Mouse (Mus musculus) thymus, postnatal 10 days (tissue): ENCODE results near the gene Pih1d3.

Experiments used
- DNase-seq, 2 experiments: peaks; one replicate each; pipeline ENCODE4 v3.0.0; 2021; ENCODE audit warnings: low spot score in 2 of 2

The Pih1d3 gene

GRCm38 (mm10) chr1:31222564-31222963, at the start of gene Pih1d3, which contains the start of gene 4931428L18Rik:
Pih1d3 (plus strand) TSS chr1:31222838.
4931428L18Rik (minus strand) TSS chr1:31222684.
- no peak for DNase-seq

GRCm38 (mm10) chr1:31175401-31175800, 47.2 kb upstream of the Pih1d3 start:
- no peak for DNase-seq

- DNase-seq: no peak
Measured at GRCm38 (mm10) chr1:31176101-31176500, 46.5 kb upstream of the Pih1d3 start, which contains the start of gene Lgsn. Lgsn (plus strand) TSS chr1:31176401.

- DNase-seq: no peak
Measured at GRCm38 (mm10) chr1:31178264-31178663, 44.4 kb upstream of the Pih1d3 start.

- DNase-seq: no peak
Measured at GRCm38 (mm10) chr1:31190237-31190866, 32.3 kb upstream of the Pih1d3 start.

- DNase-seq: no peak
Measured at GRCm38 (mm10) chr1:31195633-31196032, 27.0 kb upstream of the Pih1d3 start.

- no peak for DNase-seq
Measured at GRCm38 (mm10) chr1:31196959-31197358, 25.7 kb upstream of the Pih1d3 start.

GRCm38 (mm10) chr1:31203771-31204170, 18.9 kb upstream of the Pih1d3 start:
- DNase-seq: no peak

- no peak for DNase-seq
Measured at GRCm38 (mm10) chr1:31205346-31205745, 17.3 kb upstream of the Pih1d3 start.

GRCm38 (mm10) chr1:31205770-31206169, 16.9 kb upstream of the Pih1d3 start:
- no peak for DNase-seq

GRCm38 (mm10) chr1:31210144-31210543, 12.5 kb upstream of the Pih1d3 start:
- peak in 1 of 2 experiments; percentile 28 for DNase-seq

GRCm38 (mm10) chr1:31214831-31215230, 7.8 kb upstream of the Pih1d3 start:
- no peak for DNase-seq

GRCm38 (mm10) chr1:31220599-31221250, 1.9 kb upstream of the Pih1d3 start:
- DNase-seq: no peak

- no peak for DNase-seq
Measured at GRCm38 (mm10) chr1:31233319-31234036, 10.8 kb downstream of the Pih1d3 start.

GRCm38 (mm10) chr1:31260218-31260923, 37.7 kb downstream of the Pih1d3 start:
- DNase-seq: no peak
